Mouse (Mus musculus) CH12.LX (cell line): ENCODE measurements around the gene Krt18. TPM values are rescaled to one million over a fixed set of nuclear protein-coding genes. Genes with fewer than 3 reads are reported as not detected.

Source experiments
- DNase-seq: peaks from one replicate; pipeline ENCODE4 v3.0.0-alpha.2; 2013; ENCODE audit errors: extremely low read depth
- H3K27ac ChIP-seq: 2 replicates; pipeline ENCODE4 v1.5.1; 2012; ENCODE audit warnings: low read depth, mild to moderate bottlenecking, control low read depth, moderate library complexity; ENCODE audit not compliant: insufficient read depth
- H3K27me3 ChIP-seq: replicated peaks from 2 replicates; pipeline ENCODE3; 2012; ENCODE audit warnings: inconsistent platforms
- H3K36me3 ChIP-seq, 2 experiments: replicated peaks in 1 of 2; 2 replicates each; pipeline versions ENCODE3 to v1.6.1; 2012; ENCODE audit warnings: inconsistent platforms in 1 of 2, low read length in 1 of 2, mild to moderate bottlenecking in 1 of 2, mixed read lengths in 1 of 2, moderate library complexity in 1 of 2; ENCODE audit not compliant: control insufficient read depth in 1 of 2, insufficient read depth in 1 of 2
- H3K4me1 ChIP-seq, 2 experiments: 2 replicates each; pipeline ENCODE4 v1.6.1; 2012; ENCODE audit warnings: inconsistent platforms in 1 of 2, moderate library complexity in 1 of 2; ENCODE audit not compliant: insufficient read depth in 2 of 2, control insufficient read depth in 1 of 2
- H3K4me2 ChIP-seq: 2 replicates; pipeline ENCODE4 v1.6.1; 2012; ENCODE audit warnings: low read depth, mild to moderate bottlenecking, control low read depth; ENCODE audit not compliant: poor library complexity, insufficient read depth, severe bottlenecking
- H3K4me3 ChIP-seq, 3 experiments: fragments of 150-350 bp in 1 of 3; sonication (generic) in 1 of 3; replicated peaks in 1 of 3; 2 replicates each; pipeline versions ENCODE3 to v1.5.1; 2011 to 2012; ENCODE audit warnings: low read depth in 2 of 3, low read length in 2 of 3, mild to moderate bottlenecking in 2 of 3, moderate library complexity in 2 of 3, control low read depth in 1 of 3, improper control_type of control experiment in 1 of 3, inconsistent platforms in 1 of 3, mixed read lengths in 1 of 3; ENCODE audit not compliant: poor library complexity in 1 of 3
- H3K79me2 ChIP-seq: replicated peaks from 2 replicates; pipeline ENCODE4 v1.6.1; 2012; ENCODE audit warnings: mild to moderate bottlenecking, moderate library complexity; ENCODE audit not compliant: control insufficient read depth, poor library complexity, insufficient read depth, severe bottlenecking; ENCODE audit errors: extremely low read depth
- H3K9ac ChIP-seq: 2 replicates; pipeline ENCODE4 v1.6.1; 2012; ENCODE audit warnings: low read depth, mild to moderate bottlenecking, control low read depth, moderate library complexity; ENCODE audit not compliant: insufficient read depth
- H3K9me3 ChIP-seq: replicated peaks from 2 replicates; pipeline ENCODE3; 2012; ENCODE audit warnings: low read length, inconsistent platforms, mixed read lengths
- CHD1 ChIP-seq: IDR thresholded peaks from 2 replicates; pipeline ENCODE4 v1.6.1; 2012; ENCODE audit warnings: low read depth, low read length, improper control_type of control experiment, inconsistent platforms
- CHD2 ChIP-seq: IDR thresholded peaks from 2 replicates; pipeline ENCODE4 v1.6.1; 2011; ENCODE audit warnings: low read length, improper control_type of control experiment
- CTCF ChIP-seq, 2 experiments: IDR thresholded peaks in 1 of 2; conservative IDR thresholded peaks in 1 of 2; 2 replicates each; pipeline ENCODE4 v1.5.1; 2011 to 2012; ENCODE audit warnings: low read depth in 2 of 2, low read length in 2 of 2, improper control_type of control experiment in 1 of 2, inconsistent platforms in 1 of 2, mild to moderate bottlenecking in 1 of 2, moderate library complexity in 1 of 2
- ELF1 ChIP-seq: IDR thresholded peaks from 2 replicates; pipeline ENCODE4 v1.6.1; 2014; ENCODE audit warnings: low read depth, mild to moderate bottlenecking, inconsistent platforms, low read length, improper control_type of control experiment
- EP300 ChIP-seq: IDR thresholded peaks from 2 replicates; pipeline ENCODE4 v1.6.1; 2011; ENCODE audit warnings: low read length, improper control_type of control experiment
- IRF4 ChIP-seq: IDR thresholded peaks from 2 replicates; pipeline ENCODE4 v1.6.1; 2014; ENCODE audit warnings: low read depth, mild to moderate bottlenecking, inconsistent platforms, low read length, improper control_type of control experiment
- JUND ChIP-seq: conservative IDR thresholded peaks from 2 replicates; pipeline ENCODE4 v1.6.1; 2011; ENCODE audit warnings: low read depth, low read length, improper control_type of control experiment
- MAFK ChIP-seq: IDR thresholded peaks from 2 replicates; pipeline ENCODE4 v1.6.1; 2011; ENCODE audit warnings: low read length, improper control_type of control experiment; ENCODE audit not compliant: insufficient replicate concordance
- MEF2A ChIP-seq: IDR thresholded peaks from 2 replicates; pipeline ENCODE4 v1.6.1; 2014; ENCODE audit warnings: low read depth, mild to moderate bottlenecking, inconsistent platforms, low read length, improper control_type of control experiment, borderline replicate concordance
- MYC ChIP-seq: IDR thresholded peaks from 2 replicates; pipeline ENCODE4 v1.6.1; 2011; ENCODE audit warnings: low read depth, mild to moderate bottlenecking, improper control_type of control experiment, low read length
- PAX5 ChIP-seq: IDR thresholded peaks from 2 replicates; pipeline ENCODE4 v1.6.1; 2012; ENCODE audit warnings: low read length, inconsistent platforms, mixed read lengths
- POLR2A ChIP-seq: IDR thresholded peaks from 2 replicates; pipeline ENCODE4 v1.6.1; 2011; ENCODE audit warnings: low read depth, mild to moderate bottlenecking, improper control_type of control experiment, low read length
- RAD21 ChIP-seq: IDR thresholded peaks from 2 replicates; pipeline ENCODE4 v1.6.1; 2011; ENCODE audit warnings: low read depth, mild to moderate bottlenecking, low read length, improper control_type of control experiment, moderate library complexity
- SMC3 ChIP-seq: IDR thresholded peaks from 2 replicates; pipeline ENCODE4 v1.6.1; 2011; ENCODE audit warnings: low read depth, low read length, improper control_type of control experiment
- TBP ChIP-seq: conservative IDR thresholded peaks from 2 replicates; pipeline ENCODE4 v1.6.1; 2011; ENCODE audit warnings: low read depth, low read length, improper control_type of control experiment
- USF1 ChIP-seq: IDR thresholded peaks from 2 replicates; pipeline ENCODE4 v1.6.1; 2014; ENCODE audit warnings: low read depth, mild to moderate bottlenecking, inconsistent platforms, low read length, improper control_type of control experiment
- USF2 ChIP-seq: conservative IDR thresholded peaks from 2 replicates; pipeline ENCODE4 v1.6.1; 2011; ENCODE audit warnings: low read depth, low read length, improper control_type of control experiment
- ZC3H11A ChIP-seq: IDR thresholded peaks from 2 replicates; pipeline ENCODE4 v1.6.1; 2012; ENCODE audit warnings: low read depth, mild to moderate bottlenecking, inconsistent platforms, low read length, improper control_type of control experiment
- ZNF384 ChIP-seq: IDR thresholded peaks from 2 replicates; pipeline ENCODE4 v1.6.1; 2012; ENCODE audit warnings: low read depth, low read length, improper control_type of control experiment, inconsistent platforms
- dilution Hi-C: fragments of 300-500 bp; cut with MboI; formaldehyde crosslinking; loops from 2 replicates; pipeline ENCODE4 v1.14.3; 2020; ENCODE audit warnings: low sequenced_read_pairs; ENCODE audit not compliant: extremely low pct_unique_long_range_greater_than_20kb, extremely low pct_ligation_motif_present
- in situ Hi-C: fragments of 300-500 bp; cut with MboI; formaldehyde crosslinking; loops from 3 replicates; pipeline ENCODE4 v1.14.3; 2019; ENCODE audit warnings: low sequenced_read_pairs, low pct_ligation_motif_present, low pct_unique_long_range_greater_than_20kb, mixed read lengths
- polyA plus RNA-seq: library from polyadenylated mRNA; unstranded; fragments of >175 nt; gene quantifications from 2 replicates; pipeline ENCODE4 v1.2.1, GENCODE M21; 2012; ENCODE audit warnings: low read depth; ENCODE audit not compliant: insufficient read length
- total RNA-seq, 2 experiments: library from RNA; depleted of rRNA; stranded (reverse); fragments of 300-350 nt in 1 of 2; fragments of >200 nt in 1 of 2; gene quantifications; 2 replicates each; pipeline ENCODE4 v1.2.3; 2012 to 2014

Krt18 gene
- total and polyA plus RNA-seq, 3 experiments = 0.21 TPM; not detected in 2

DNA sequence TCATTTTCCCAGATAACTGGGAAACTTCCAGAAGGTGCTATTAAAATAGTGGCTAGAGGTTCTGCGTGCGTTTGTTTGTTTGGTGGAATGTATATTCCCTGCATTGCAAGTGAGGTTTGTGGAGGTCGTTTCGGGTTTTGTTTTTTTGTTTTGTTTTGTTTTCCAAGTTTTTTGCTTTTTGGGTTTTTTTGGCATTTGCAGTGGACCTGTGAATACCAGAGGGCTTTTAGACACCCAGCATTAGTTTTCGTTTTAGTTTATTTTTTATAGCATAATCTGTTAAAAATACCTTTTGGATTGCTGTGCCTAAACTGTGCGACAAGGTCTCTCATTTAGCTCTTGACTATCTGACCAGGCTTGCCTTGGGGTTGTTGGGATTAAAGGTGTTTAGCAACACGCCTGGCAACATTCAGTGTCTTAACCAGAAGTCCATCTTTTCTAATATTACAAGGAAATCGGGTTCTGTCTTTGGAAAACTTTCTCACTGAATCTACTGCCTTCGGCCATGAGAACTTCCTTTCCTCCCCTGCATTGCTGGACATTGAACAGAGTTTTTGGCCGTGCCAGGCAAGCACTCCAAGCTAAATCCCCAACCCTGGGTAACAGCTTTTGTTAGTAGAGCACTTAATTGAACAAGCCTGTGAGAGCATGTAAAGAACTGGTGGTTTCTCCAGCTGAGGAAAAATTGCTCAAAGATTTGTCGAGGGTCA, 47.1 kb downstream of the Krt18 start:
- dilution Hi-C loops (no loop called here), in situ Hi-C loops (loop anchor here (5.0 kb wide), 1 partner anchor 753 kb away; no protein-coding TSS in a partner anchor)
- H3K9me3 ChIP-seq = no peaks in the 10 kb centered on the region
- H3K27ac ChIP-seq = no peak overlapping the region
- peak overlapping the region; percentile 100 for H3K4me2 ChIP-seq
- peaks cover 60% of the 10 kb centered on the region for H3K79me2 ChIP-seq
- H3K4me1 ChIP-seq = peaks cover 10 to 62% of the 10 kb centered on the region in 2 experiments
- H3K27me3 ChIP-seq = no peaks in the 10 kb centered on the region
- TF ChIP-seq USF2 (no peak), MYC (peak; percentile 32; the same call in 1 of the 2 replicates)
- H3K36me3 ChIP-seq = peaks cover 4 to 26% of the 10 kb centered on the region in 2 experiments
- peak overlapping the region; percentile 92 for H3K9ac ChIP-seq
- no peak for DNase-seq
- peak overlapping the region; percentile 92 to 99 (median 94) for H3K4me3 ChIP-seq

DNA sequence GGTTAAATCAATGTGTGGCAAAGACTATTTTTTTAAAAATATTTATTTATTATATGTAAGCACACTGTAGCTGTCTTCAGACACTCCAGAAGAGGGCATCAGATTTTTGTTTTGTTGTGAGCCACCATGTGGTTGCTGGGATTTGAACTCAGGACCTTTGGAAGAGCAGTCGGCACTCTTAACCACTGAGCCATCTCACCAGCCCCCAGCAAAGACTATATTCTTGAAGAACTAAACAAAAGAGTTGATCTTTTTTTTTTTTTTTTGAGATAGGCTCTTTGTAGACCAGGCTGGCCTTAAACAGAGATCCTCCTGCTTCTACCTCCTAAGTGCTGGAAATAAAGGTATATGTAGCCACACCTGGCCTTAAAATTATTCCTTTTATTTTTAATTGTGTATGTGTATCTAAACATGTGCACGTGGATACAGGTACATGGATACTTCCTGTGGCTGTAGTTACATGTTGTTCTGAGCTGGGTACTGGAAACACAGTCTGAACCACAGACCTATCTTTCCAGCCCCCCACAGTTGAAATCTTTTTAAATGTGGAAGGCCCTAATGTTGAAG, 49.2 kb downstream of the Krt18 start:
- TF ChIP-seq PAX5 = no peak
- no peak for TF ChIP-seq CTCF (conservative IDR thresholded peaks at IDR 0.05 in 1 of 2, IDR thresholded peaks at IDR 0.05 in 1 of 2; ENCODE audit: low read depth in 2 of 2, low read length in 2 of 2)
- TF ChIP-seq USF1 = no peak
- TF ChIP-seq POLR2A = no peak
- TF ChIP-seq MYC = 0 out of 2 replicates have a peak, but pooled peaks have one; percentile 42
- H3K36me3 ChIP-seq = peaks cover 15 to 47% of the 10 kb centered on the region in 2 experiments
- H3K9ac ChIP-seq = no peak overlapping the region
- H3K27ac ChIP-seq = no peak overlapping the region
- H3K79me2 ChIP-seq = peaks cover 81% of the 10 kb centered on the region
- H3K4me1 ChIP-seq = peaks cover 7 to 66% of the 10 kb centered on the region in 2 experiments
- peak overlapping the region; percentile 0; the same call in 1 of the 2 replicates for H3K4me2 ChIP-seq
- in situ Hi-C loops = no loop called here
- no peak overlapping the region for H3K4me3 ChIP-seq
- H3K27me3 ChIP-seq = no peaks in the 10 kb centered on the region
- H3K9me3 ChIP-seq = no peaks in the 10 kb centered on the region
- dilution Hi-C loops = no loop called here
- no peak for DNase-seq

DNA sequence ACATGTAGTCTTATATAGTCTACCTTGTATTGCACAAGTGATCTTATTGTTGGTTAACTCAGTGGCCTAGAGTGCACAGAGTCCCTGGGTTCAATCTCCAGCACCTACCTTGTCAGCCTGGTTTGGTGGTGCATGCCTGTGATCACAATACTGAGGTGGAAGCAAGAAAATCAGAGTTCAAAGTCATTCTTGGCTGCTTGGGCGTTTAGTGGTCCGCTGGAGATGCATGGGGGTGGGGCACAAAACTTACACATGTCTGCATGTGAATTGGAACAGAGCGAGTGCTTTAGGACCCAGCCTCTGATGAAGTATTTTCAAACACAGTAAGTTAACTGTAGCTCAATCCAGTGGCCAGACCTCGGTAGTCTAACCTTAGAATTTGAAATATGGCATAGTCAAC, 51.2 kb downstream of the Krt18 start:
- Histone ChIP-seq H3K27me3 (no peaks in the 10 kb centered on the region), H3K4me3 (no peak overlapping the region), H3K4me2 (peak overlapping the region; percentile 60), H3K4me1 (peaks cover 7 to 63% of the 10 kb centered on the region in 2 experiments), H3K79me2 (peaks cover 95% of the 10 kb centered on the region), H3K36me3 (peaks cover 31 to 68% of the 10 kb centered on the region in 2 experiments), H3K9ac (no peak overlapping the region), H3K27ac (peak overlapping the region; percentile 8; the same call in 1 of the 2 replicates), H3K9me3 (no peaks in the 10 kb centered on the region)
- no peak for TF ChIP-seq ZC3H11A
- TF ChIP-seq IRF4 = no peak
- no peak for TF ChIP-seq MEF2A
- TF ChIP-seq ZNF384 = no peak
- TF ChIP-seq CHD1 = no peak
- TF ChIP-seq RAD21 = no peak
- TF ChIP-seq USF1 = no peak
- no peak for TF ChIP-seq CHD2
- no peak for TF ChIP-seq JUND
- no peak for TF ChIP-seq ELF1
- TF ChIP-seq TBP = no peak
- no peak for TF ChIP-seq EP300
- no peak for TF ChIP-seq MAFK
- TF ChIP-seq SMC3 = no peak
- in situ Hi-C loops = no loop called here
- dilution Hi-C loops = no loop called here
- DNase-seq = no peak
